Mouse (Mus musculus) heart, embryonic 14.5 days (tissue): ENCODE results near the gene Ccdc141. TPM values are rescaled to one million over a fixed set of nuclear protein-coding genes. Genes with fewer than 3 reads are reported as not detected.
A peak's percentile ranks its signal among the peaks of the same experiment; 100 is the strongest.

ENCODE experiments used
- ATAC-seq: fragments of 200-750 bp; cut with Nextera tagmentation; 2 replicates; pipeline ENCODE4 v1.8.0; 2017; ENCODE audit warnings: low read depth, moderate TSS enrichment; ENCODE audit not compliant: insufficient number of reproducible peaks, insufficient read depth, low FRiP score
- H3K27ac ChIP-seq, 2 experiments: fragments of 200-500 bp in 1 of 2; fragments of 300-500 bp in 1 of 2; sonication (generic) in 1 of 2; replicated peaks in 1 of 2; 2 replicates each; pipeline ENCODE4 v1.5.1; 2012 to 2014; ENCODE audit warnings: low read depth in 2 of 2, low read length in 2 of 2, control low read depth in 1 of 2, mild to moderate bottlenecking in 1 of 2, mixed read lengths in 1 of 2; ENCODE audit not compliant: control insufficient read depth in 1 of 2, insufficient read depth in 1 of 2
- H3K27me3 ChIP-seq: fragments of 300-500 bp; sonication (generic); 2 replicates; pipeline ENCODE4 v1.6.1; 2014; ENCODE audit warnings: mild to moderate bottlenecking, low read length, control low read depth; ENCODE audit not compliant: control insufficient read depth, insufficient read depth
- H3K36me3 ChIP-seq: fragments of 300-500 bp; sonication (generic); 2 replicates; pipeline ENCODE4 v1.6.1; 2014; ENCODE audit warnings: mild to moderate bottlenecking, control low read depth, low read length, mixed read lengths; ENCODE audit not compliant: control insufficient read depth, insufficient read depth
- H3K4me1 ChIP-seq, 2 experiments: fragments of 200-500 bp in 1 of 2; fragments of 300-500 bp in 1 of 2; sonication (generic) in 1 of 2; 2 replicates each; pipeline ENCODE4 v1.6.1; 2012 to 2014; ENCODE audit warnings: low read length in 2 of 2, control low read depth in 1 of 2, mixed read lengths in 1 of 2; ENCODE audit not compliant: control insufficient read depth in 2 of 2, insufficient read depth in 2 of 2
- H3K4me2 ChIP-seq: fragments of 300-500 bp; sonication (generic); 2 replicates; pipeline ENCODE4 v1.6.1; 2014; ENCODE audit warnings: mild to moderate bottlenecking, low read length
- H3K4me3 ChIP-seq, 2 experiments: fragments of 200-500 bp in 1 of 2; fragments of 300-500 bp in 1 of 2; sonication (generic) in 1 of 2; 2 replicates each; pipeline ENCODE4 v1.5.1; 2012 to 2014; ENCODE audit warnings: low read length in 2 of 2, mild to moderate bottlenecking in 2 of 2, control low read depth in 1 of 2, low read depth in 1 of 2, moderate library complexity in 1 of 2; ENCODE audit not compliant: control insufficient read depth in 1 of 2, insufficient read depth in 1 of 2
- H3K9ac ChIP-seq: fragments of 300-500 bp; sonication (generic); 2 replicates; pipeline ENCODE4 v1.6.1; 2014; ENCODE audit warnings: mild to moderate bottlenecking, low read length
- H3K9me3 ChIP-seq: fragments of 300-500 bp; sonication (generic); 2 replicates; pipeline ENCODE4 v1.6.1; 2016; ENCODE audit warnings: low read length, control low read depth; ENCODE audit not compliant: control insufficient read depth
- WGBS: fragments of 180-500 bp; shearing (Covaris S2); extraction: QIAGEN DNeasy Blood & Tissue Kit; methylation state at CpG from one replicate; pipeline ENCODE4 v1.1.7; 2014; 5-methylcytosine and 5-hydroxymethylcytosine counted together
- polyA plus RNA-seq: library from polyadenylated mRNA; unstranded; fragments of >200 nt; fragmentation: Nextera tagmentation; extraction: Ambion mirVana; gene quantifications from 2 replicates; pipeline ENCODE4 v1.2.1, GENCODE M21; 2014

Ccdc141 gene
- polyA plus RNA-seq, 1 experiment from 2014 or later, result 213 TPM

DNA sequence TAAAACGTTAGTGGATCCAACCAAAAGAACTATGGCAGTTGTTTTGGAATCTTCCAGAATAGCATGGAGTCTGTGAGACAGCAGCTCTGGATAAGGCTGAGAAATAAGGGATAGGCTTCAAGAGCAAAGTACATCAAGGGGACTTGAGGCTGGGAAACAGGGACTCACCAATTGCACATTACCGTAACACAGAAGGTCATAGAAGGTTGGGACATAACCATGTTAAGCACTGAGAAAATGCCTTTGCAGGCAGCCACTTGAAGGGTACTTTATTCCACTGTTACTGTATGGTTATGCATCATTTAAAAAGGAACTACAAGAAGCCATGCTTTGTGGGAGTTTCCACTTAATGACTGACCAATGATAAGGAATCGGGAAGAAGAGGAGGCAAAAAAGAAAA is 71.7 kb downstream of the Ccdc141 start:
- no peak for ATAC-seq
- Histone ChIP-seq H3K36me3 (peaks cover 57% of the 10 kb centered on the region), H3K4me3 (no peak overlapping the region), H3K4me1 (no peaks in the 10 kb centered on the region), H3K4me2 (no peak overlapping the region), H3K9ac (no peak overlapping the region), H3K27ac (no peak overlapping the region), H3K27me3 (no peaks in the 10 kb centered on the region), H3K9me3 (no peaks in the 10 kb centered on the region)
- WGBS, result 92% methylated on average over 3 of the region's 3 CpGs

DNA sequence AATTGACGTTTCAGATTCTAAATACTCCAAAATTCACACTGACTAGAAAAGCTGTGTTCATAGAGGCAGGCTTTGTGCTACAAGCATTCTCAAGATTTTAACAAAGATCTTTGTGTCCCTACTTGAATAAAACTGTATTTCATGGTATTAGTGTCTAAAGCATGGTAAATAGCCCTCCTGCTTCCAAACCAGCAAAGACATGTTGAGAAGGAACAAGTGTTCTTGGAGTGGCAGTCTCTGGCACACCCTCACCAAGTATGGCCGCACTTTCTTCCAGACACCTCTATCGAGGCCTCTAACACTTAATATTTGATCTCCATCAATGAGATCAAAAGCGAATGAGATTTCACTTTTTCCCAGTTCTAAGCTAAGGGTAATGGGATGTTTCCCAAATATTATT is 78.7 kb downstream of the Ccdc141 start:
- Histone ChIP-seq H3K9me3 (no peaks in the 10 kb centered on the region), H3K9ac (no peak overlapping the region), H3K4me2 (no peak overlapping the region), H3K36me3 (peaks cover 50% of the 10 kb centered on the region), H3K27ac (no peak overlapping the region), H3K27me3 (no peaks in the 10 kb centered on the region), H3K4me3 (no peak overlapping the region), H3K4me1 (peaks cover 0 to 3% of the 10 kb centered on the region in 2 experiments; a peak in 1 of 4 replicates)
- WGBS, result 87% methylated on average over 4 of the region's 4 CpGs
- no peak for ATAC-seq

DNA sequence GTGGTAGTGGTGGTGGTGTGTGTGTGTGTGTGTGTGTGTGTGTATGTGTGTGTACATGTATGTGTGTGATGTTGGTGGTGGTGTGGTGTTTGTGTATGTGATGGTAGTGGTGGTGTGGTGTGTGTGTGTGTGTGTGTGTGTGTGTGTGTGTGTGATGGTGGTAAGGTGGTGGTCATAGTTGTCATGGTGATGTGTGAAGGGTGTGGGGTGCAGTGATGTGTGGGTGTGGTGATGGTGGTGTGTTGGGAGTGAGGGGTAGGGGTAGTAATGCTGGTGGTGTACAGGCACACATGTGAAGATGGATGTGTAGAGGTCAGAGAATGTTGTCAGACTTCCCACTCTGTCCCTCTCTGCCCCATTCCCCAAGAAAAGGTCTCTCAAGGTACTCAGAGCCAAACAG is 85.1 kb downstream of the Ccdc141 start:
- ATAC-seq, result no peak
- peak overlapping the region in 1 of 2 experiments; percentile 51; a peak in 2 of 4 replicates for H3K27ac ChIP-seq
- no peak overlapping the region for H3K9ac ChIP-seq
- H3K9me3 ChIP-seq, result no peaks in the 10 kb centered on the region
- no peak overlapping the region for H3K4me3 ChIP-seq
- H3K27me3 ChIP-seq, result no peaks in the 10 kb centered on the region
- H3K4me1 ChIP-seq, result peaks cover 4 to 10% of the 10 kb centered on the region in 2 experiments
- H3K4me2 ChIP-seq, result no peak overlapping the region
- H3K36me3 ChIP-seq, result peaks cover 56% of the 10 kb centered on the region

DNA sequence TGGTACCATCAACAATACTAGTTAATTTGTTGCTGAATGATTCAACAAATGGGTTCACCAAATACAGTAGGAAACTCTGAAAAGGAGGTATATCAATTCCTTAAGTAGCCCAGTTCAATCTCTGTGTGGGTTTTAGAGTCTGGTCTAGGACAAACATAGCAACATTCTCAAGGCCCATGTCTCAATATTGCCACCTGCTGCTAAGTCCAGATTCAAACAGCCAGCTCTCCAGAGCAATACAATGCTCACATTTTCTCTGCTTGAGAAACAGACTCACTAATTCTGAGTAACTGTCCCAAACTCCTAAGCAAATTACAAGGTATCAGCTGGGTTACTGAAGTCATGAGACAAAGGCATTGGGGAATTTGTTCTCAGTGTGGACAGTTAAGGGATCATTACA is 85.8 kb downstream of the Ccdc141 start:
- Histone ChIP-seq H3K4me3 (no peak overlapping the region), H3K4me1 (peaks cover 6 to 10% of the 10 kb centered on the region in 2 experiments), H3K9me3 (no peaks in the 10 kb centered on the region), H3K9ac (no peak overlapping the region), H3K27ac (no peak overlapping the region), H3K27me3 (no peaks in the 10 kb centered on the region), H3K4me2 (no peak overlapping the region), H3K36me3 (peaks cover 62% of the 10 kb centered on the region)
- ATAC-seq, result no peak

DNA sequence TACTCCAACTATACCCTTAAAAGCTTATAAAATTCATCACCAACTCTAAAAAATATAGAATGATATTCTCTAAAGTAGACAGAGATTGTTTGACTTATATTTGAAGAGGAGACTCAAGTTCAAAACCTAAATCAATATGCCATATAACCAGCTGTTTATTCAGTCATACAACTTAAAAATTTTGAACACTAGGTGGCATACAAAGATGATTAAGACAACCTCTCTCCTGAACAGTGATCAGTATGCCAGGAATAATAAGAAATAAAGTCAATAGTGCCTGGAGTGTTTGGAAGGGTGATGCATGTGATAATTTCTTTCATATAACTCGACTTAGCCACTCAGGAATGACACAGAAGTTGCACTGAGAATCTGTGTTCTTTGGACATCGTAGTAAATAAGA is 89.3 kb downstream of the Ccdc141 start:
- no peak for ATAC-seq
- no peak overlapping the region for H3K27ac ChIP-seq
- H3K27me3 ChIP-seq, result no peaks in the 10 kb centered on the region
- H3K9me3 ChIP-seq, result no peaks in the 10 kb centered on the region
- no peak overlapping the region for H3K4me3 ChIP-seq
- 79% methylated on average over 2 of the region's 2 CpGs for WGBS
- H3K36me3 ChIP-seq, result peaks cover 58% of the 10 kb centered on the region
- no peak overlapping the region for H3K4me2 ChIP-seq
- H3K9ac ChIP-seq, result no peak overlapping the region
- peaks cover 4 to 10% of the 10 kb centered on the region in 2 experiments for H3K4me1 ChIP-seq

DNA sequence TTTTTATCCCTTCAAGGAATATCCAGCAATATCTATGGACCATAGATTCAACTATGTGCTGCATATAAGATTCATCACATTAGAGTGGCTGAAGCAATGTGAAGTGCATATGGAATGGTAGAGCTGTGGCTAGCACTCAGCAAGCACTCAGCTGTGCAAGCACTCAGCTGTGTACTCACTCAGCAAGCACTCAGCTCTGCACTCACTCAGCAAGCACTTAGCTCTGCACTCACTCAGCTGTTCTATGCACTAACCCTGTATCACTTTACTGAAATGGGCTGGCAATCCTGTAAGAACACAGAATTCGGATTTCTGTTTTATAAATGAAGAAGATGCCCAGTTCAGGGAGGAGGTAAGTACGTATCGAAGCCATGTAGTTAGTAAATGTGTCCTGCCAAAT is 89.8 kb downstream of the Ccdc141 start:
- Histone ChIP-seq H3K27me3 (no peaks in the 10 kb centered on the region), H3K4me2 (no peak overlapping the region), H3K27ac (no peak overlapping the region), H3K9me3 (no peaks in the 10 kb centered on the region), H3K4me1 (peaks cover 2 to 5% of the 10 kb centered on the region in 2 experiments; a peak in 2 of 4 replicates), H3K4me3 (no peak overlapping the region), H3K36me3 (peaks cover 58% of the 10 kb centered on the region), H3K9ac (no peak overlapping the region)
- no peak for ATAC-seq
- 88% methylated on average over 3 of the region's 3 CpGs for WGBS

DNA sequence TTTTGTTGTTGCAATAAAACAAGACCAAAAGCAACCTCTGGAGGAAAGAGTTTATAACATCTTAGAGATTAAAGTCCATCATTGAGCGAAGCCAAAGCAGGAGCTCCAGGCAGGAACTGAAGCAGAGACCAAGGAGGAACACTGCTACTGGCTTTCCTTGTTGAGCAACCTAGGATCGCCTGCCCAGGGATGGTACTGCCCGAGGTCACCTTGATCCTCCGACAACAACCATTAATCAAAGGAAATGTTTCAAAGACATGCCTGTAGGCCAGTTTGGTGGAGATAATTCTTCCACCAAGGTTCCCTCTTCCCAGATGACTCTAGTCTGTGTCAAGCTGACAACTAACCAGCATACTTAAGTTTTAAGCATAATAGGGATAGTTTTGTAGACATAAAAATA is 91.7 kb downstream of the Ccdc141 start:
- 85% methylated on average over 4 of the region's 4 CpGs for WGBS
- peaks cover 2 to 5% of the 10 kb centered on the region in 2 experiments; a peak in 3 of 4 replicates for H3K4me1 ChIP-seq

DNA sequence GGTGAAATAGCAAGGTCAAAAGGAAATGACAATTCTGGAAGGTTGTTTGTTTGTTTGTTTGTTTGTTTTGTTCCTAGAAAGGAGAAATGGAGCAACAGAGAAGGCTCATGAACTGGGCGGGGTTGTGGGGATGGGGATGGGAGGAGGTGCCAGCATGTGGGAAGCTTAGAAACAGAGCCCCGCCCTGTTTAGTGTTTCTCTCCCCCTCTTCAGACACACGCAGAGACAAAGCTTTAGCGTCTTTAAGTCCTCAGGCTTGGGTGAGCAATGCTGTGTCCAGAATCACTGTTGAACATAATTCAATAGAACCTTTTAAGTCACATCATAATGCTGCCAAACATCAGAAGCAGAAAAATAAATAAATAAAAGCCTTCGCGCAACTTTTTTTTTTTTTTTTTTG is 96.1 kb downstream of the Ccdc141 start:
- no peak for ATAC-seq
- no peak overlapping the region for H3K4me3 ChIP-seq
- peaks cover 58% of the 10 kb centered on the region for H3K36me3 ChIP-seq
- peaks cover 0 to 3% of the 10 kb centered on the region in 2 experiments; a peak in 3 of 4 replicates for H3K4me1 ChIP-seq
- H3K9ac ChIP-seq, result no peak overlapping the region
- H3K9me3 ChIP-seq, result no peaks in the 10 kb centered on the region
- no peak overlapping the region for H3K4me2 ChIP-seq
- no peaks in the 10 kb centered on the region for H3K27me3 ChIP-seq
- WGBS, result 61% methylated on average over 6 of the region's 6 CpGs
- peak overlapping the region in 1 of 2 experiments; percentile 14; a peak in 1 of 4 replicates for H3K27ac ChIP-seq

More for the DNA sequence above, 91.7 kb downstream of the Ccdc141 start:
- H3K27me3 ChIP-seq, result no peaks in the 10 kb centered on the region
- no peak overlapping the region for H3K4me2 ChIP-seq
- H3K9ac ChIP-seq, result no peak overlapping the region
- no peaks in the 10 kb centered on the region for H3K9me3 ChIP-seq
- no peak overlapping the region for H3K4me3 ChIP-seq
- H3K36me3 ChIP-seq, result peaks cover 58% of the 10 kb centered on the region
- 0 out of 4 replicates have a peak overlapping the region, but pooled peaks of 1 of the 2 experiments have one; percentile 14 for H3K27ac ChIP-seq
- no peak for ATAC-seq
